Mouse (Mus musculus) yolk sac, embryonic 10.5 days (tissue): Measurements from ENCODE around the gene Eci2.
A peak's percentile ranks its signal among the peaks of the same experiment; 100 is the strongest.
"Not testable (repeated sequence)": the region's sequence is repeated elsewhere in the genome, so short reads cannot be mapped to it uniquely, and the experiment has no call there.

Experiments
- DNase-seq: peaks from one replicate; pipeline ENCODE4 v3.0.0-alpha.2; 2017; ENCODE audit warnings: low spot score

Gene Eci2

DNA sequence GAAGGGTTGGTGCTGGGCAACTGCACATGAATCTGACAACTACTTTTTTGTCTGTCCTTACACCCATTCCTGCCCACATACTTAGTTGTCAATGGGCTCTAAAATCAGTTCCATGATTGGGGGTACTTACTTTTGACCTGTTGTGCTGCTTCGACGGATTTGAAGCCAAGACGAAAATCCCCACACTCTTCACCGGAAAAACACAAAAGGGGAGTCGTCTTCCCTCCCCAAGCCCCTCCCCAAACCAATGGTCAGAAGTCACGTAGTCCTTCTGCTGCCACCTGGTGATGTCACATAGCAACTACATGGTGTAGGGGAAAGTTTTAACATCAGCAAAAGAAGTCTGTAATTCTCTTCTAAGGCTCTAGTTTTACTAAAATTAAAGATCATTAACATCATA, at the start of gene Eci2:
Eci2 (minus strand) TSS at position 218 of the 400 bp plus-strand sequence.
- no peak for DNase-seq

DNA sequence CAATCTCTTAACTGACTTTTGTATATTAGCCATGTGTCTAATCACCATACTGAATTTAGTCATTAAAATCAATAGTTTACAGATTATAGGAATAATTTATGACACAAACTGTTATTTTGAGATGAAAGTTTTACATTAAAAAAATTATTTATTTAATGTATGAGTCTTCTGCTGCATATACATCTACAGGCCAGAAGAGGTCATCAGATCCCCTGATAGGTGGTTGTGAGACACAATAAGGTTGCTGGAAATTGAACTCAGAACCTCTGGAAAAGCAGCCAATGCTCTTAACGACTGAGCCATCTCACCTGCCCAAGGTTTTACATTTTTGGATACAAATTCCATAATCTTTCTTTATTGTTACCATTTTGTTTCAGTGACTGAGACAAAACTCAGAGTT, 48.0 kb upstream of the Eci2 start:
- DNase-seq, result no peak

DNA sequence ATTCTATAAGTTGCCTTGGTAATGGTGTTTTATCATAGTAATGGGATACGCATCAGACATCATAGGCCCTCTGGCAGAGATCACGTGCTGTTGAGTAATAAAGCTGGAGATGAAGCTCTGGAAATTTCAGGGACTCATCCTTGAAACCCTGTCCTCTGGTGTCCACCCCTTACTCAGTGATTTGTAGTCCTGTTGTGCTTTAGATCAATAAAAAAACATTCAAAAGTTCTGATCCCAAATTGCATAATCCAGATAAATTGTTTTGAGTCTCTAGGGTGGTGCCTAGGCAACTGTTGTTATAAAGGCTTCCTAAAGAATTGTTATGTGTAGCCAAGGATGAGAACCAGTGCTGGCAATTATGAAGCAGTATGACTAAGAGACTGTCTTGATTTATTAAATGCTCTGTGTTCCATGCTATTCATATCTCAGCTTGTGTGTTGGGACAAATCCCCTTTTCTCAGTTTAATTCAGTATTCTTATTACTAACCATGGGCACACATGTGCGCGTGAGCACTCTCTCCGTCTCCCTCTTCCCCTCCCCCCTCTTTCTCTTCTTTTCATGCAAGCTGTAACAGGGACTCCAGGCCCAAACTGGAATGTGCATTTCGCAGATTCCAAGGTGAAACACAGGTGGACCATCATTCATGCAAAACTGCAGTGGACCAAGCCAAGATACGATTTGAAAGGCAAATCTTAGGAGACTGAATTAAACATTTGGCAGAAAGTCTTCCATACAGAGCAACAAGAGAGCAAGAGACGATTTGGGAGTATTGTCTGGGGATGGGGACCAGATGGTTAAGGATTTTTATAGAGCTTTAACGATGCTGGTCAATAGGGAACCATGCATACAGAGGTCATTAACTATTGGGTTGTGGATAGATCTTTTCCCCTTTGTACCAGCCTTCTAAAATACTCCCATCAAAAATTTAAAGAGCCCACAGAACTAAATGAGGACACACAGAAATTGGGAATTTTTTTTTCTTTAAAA, 43.9 kb upstream of the Eci2 start:
- DNase-seq, result no peak

DNA sequence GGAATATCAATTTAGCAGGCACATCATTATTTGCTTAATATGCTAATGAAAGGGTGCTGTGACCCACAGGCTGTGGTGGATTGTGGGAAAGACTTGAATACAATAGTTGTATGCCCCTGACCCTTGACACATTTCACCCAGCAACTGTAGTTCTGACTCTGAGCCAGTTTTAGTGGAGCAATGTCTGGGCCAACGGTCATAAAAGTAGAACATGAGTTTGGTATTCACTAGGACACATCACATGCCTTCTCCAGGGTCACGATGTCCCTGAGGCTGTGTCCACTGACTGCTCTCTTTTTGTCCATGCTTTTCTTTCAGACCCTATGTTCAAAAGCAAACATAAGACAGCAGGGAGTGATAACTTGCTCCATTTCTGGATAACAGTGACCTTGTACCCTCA, 40.2 kb upstream of the Eci2 start:
- DNase-seq, result no peak

DNA sequence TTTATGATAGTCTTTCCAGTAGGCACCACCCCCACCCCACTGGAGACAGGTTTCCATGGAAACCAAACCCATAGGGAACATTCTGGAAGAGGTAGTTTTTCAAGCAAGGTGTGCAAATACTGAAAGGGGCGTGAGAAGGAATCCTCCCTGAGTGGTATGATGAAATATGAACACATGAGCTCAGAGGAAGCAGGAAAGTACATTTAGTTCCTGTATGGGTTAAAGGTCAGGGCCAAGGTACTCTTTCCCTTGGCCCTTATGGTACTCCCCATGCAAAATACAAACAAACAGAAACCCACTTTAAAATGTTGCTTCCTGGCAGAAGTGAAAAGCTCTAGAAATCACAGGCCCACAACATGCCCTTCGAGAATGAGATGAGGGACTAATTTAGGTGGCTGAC, 39.1 kb upstream of the Eci2 start:
- DNase-seq, result no peak

DNA sequence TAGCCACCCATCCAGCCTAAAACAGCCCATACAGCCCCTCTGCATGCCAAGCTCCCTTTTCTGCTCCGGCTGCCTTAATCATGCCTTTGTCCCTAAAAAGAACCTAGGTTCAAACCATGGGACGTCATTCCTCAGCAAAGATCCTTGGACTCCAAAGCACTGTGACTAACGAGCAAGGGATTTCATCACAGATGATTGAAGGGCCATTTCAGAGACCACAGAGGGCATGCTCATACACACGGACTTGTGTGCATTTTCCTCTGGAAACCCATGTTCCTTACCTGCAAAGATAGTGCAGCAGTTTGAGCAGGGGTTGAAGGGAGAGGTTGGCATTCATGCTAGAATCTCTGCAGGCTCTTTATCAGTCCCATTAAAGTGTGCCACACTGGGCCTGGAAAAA, 37.5 kb upstream of the Eci2 start:
- no peak for DNase-seq

DNA sequence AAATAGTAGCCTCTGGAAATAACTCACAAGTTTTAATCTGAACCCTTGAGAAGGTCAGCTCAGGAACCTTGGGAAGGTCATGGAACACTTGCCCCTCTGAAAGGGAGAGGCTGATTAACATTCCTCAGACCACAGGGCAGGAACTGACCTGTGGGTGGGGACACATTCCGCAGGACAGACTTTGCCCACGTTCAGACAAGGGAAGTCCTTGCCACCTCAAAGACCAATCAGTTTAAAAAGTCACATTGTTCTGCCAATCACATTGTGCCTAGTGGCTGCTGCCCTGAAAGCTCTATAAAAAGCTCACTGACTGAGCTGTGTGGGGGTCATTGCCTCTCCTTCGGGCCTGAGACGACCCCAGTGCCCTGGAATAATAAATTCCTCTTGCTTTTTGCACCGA, 31.2 kb upstream of the Eci2 start:
- DNase-seq, result no peak

DNA sequence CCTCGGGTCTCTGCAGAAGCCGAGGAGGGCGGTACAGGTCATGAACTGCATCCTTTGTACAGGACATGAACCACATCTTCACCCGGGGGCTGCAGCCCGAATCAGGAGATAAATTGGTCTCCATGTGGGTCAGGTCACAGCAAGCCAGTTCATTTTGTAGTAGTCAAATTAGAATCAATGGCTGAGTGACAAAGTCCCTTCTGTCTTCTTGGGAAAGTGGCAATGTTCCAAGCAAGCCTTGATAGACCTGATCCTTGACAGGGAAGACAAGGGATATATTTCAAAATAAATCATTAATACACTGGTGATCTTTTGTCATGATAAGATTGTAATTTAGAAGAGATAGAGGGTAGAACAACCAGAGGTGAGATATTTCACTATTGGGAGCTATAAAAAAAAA, 9.6 kb upstream of the Eci2 start:
- DNase-seq, result no peak

DNA sequence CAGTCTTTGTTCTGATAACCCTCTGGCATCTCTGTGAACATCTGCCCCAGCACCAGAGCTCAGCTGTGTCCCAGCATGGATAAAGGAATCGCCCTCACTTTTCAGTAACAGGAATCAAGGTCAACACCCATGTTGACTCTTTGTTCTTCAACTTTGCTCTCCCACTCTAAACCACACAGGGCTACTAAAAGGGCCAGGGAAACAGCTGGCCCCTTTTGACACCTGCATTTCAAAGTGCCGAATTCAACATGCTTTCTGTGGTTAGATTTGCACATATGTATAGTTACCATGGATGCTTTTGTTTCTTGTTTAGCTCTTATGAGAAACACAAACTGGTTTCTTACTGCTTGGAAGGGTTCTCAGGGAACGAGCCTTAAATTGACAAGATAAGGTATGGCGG, 8.8 kb upstream of the Eci2 start:
- no peak for DNase-seq

DNA sequence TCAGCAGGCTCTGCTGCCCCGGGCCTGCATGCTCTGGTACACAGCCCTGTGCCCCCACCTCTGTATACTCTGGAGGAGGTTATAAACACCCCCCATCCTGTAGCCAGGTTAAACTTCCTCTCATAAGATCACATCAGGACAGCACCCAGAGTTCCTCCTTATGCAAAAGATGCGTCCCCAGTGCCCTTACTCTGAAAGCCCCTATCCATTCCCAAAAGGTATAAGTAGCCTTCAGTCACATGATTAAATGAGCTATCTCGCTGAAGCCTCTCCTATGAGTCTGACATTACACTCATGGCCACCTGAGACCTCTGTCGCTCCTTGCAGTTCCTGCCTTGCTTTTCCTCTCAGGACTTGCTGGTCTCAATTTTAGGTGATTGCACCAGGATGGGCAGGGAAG, 6.7 kb upstream of the Eci2 start:
- no peak for DNase-seq

DNA sequence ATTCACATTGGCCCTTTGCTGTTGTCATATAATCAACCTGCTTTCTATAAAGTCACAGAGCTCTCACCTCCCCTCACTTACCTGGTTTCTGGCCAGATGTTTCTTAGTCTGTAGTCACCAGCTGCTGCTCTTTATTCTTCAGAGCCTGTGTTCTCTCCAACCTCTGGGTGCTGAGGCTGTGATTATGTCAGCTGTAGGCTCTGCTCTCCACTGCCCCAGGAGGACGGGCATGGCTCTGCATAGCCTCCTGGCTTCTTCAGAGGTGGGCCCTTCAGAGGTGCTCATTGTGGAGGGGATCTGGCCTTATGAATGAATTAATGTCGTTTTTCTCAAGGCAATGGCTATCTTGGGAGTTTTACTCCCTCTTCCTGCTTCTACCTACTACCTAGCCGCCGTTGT, 4.8 kb upstream of the Eci2 start:
- DNase-seq, result no peak

DNA sequence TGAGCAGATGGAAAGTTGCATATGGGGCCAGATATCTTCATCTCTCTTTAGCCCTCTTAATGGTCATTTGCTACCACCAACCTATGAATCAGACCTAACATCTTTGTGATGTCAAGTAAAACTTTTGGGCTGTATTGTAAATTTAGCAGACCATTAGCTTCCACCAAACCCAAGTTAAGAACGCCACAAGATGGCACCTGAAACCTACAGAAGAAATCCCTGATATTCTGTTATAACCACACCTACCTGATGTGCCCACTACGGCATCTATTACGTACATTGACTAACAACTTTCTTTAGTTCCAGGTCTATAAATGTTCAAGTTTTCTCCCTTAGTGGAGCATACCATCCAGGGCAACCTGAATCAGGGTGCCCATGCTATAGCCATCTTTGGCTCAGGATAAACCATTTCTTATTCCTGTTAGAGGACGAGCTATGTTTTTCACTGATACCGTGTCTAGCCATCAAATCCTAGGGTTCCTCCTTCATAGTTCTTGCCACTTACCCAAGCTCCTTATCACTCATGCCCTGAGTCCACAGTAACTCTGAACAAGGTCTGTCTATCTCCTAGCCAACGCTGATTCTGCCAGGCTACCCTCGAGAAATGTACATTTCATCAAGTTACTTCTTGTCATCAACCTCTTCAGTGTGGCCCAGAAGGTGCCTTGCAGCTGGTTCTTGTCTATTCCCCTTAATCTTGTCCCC, 4.2 kb upstream of the Eci2 start:
- DNase-seq, result no peak

DNA sequence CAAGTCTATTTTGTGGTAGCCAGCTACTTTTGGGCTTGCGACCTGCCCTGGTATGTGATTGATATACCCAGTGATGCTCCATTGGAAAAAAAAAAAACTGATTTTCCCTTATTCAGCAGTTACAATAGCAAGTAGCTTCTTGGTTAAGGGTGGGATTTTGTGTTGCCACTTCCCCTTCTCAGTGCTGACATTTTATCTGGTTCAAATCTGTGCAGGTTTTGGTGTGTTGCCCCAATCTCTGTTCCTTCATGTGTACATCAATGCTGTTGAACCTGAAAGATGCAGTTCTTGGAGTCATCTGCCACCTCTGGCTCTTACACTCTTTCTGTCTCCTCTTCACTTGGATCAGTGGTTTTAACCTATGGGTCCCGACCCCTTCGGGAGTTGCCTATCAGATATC, 1.5 kb upstream of the Eci2 start:
- no peak for DNase-seq

DNA sequence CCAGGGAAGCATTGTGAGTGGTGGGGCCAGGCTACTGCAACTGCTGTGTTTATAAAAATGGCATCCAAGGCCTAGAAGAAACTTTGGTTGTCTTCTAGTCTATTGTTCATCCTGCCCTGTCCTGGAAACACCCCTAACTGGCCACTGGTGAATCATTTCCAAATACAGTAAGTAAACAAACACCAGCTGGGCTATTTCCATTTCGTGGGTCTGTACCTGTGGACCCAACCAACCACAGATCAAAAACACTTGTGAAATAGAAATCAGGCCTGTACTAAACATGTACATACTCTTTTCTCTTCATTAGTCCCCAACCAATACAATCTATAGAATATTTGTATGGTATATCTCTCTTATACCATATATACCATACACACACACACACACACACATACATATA, 3.5 kb downstream of the Eci2 start:
- DNase-seq, result not testable (repeated sequence)

DNA sequence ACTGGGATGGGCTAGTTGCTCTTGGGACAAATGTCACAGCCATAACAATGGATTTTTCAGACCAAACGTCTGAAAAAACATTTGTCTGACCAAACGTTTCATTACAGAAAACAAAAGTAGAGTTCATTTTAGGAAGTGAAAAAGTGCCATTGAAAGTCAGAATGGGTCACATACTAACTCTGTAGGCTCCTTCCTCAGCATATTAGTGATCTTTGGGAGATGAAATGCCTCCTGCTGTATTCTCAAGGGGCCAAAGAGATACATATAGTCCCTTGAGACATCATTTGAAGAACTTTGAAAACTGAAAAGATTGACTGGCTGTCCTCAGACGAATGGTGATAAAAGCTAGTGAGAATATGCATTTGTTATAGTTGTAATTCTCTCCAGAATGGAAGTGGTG, 6.5 kb downstream of the Eci2 start:
- no peak for DNase-seq

DNA sequence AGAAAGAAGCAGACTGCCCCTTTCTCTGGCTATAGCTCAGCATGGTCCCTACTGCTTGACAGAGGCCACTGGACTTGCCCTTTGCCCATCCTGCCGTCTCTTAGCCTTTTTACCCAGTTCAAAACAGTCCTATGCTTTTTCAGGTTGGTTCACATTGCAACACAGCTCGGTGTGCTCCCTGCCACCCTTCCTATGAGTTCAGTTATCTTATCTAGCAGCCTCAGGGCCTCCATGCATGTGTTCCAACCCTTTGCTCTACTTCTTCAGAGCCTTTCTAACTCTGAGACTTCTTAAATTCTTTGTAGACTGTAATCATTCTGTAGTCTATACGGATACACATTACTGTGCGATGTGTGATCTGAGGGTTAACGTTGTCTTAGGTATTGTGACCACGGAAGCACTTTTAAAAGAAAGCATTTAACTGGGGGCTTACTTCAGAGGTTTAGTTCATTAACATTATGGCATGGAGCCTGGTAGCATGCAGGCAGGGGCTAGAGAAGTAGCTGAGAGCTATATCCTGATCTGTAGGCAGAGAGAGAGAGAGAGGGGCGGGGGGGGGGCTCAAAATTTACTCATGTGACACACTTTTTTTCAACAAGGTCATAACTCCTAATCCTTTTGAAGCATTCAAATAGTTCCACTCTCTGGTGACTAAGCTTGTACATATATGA, 7.9 kb downstream of the Eci2 start:
- DNase-seq, result no peak

DNA sequence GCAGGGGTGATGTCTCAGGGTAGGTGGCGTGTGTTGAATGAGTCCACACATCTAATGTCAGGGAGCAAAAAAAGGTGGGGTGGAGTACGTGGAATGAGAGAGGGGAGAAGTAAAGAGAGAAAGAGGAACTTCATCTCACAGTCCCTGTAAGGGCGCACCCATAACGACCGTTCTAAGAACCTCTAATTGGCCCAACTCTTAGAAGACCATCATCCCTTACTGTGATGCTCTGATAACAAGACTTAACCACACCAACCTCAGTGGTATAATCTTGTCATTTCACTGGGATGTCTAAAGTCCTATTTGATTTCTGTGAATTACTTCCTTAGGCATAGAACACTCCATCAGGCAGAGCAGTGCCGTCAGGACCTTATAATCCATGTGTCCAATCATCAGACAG, 9.5 kb downstream of the Eci2 start:
- DNase-seq, result no peak

DNA sequence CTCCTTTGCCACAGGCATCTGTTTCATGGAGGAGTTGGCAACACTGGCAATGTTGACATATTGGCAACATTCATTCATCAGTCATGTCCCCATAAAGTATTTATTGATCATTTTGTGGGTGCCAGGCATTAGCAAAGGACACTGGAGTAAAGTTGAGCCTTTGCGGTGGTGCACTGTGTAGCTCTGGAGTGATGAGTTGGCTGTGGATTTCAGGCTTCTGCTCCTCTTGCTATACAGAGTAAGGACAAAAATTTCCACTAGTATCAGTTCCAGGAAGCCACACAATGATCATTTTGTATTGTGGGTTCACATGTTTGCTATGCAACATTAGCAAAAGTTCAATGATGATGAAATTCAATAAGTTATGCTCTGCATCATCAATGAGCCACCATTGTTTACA, 10.8 kb downstream of the Eci2 start:
- no peak for DNase-seq

DNA sequence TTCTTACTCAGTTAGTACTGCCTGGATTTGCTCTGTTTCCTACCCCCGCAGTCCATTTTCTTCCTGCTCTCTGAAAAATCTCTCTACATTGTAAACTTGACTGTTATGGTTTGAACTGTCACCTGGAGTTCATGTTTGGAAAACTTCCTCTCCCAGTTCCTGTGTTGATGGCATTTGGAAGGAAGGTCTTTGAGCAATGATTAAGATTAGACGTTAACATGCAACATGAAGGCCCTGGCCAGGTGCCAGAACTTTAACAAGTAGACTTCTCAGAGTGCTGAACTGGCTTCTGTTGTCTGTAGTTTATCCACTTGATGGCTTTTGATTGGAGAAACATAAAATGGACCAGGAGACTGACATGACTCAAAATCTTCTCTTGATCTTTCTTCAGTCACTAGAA, 31.0 kb downstream of the Eci2 start:
- no peak for DNase-seq

DNA sequence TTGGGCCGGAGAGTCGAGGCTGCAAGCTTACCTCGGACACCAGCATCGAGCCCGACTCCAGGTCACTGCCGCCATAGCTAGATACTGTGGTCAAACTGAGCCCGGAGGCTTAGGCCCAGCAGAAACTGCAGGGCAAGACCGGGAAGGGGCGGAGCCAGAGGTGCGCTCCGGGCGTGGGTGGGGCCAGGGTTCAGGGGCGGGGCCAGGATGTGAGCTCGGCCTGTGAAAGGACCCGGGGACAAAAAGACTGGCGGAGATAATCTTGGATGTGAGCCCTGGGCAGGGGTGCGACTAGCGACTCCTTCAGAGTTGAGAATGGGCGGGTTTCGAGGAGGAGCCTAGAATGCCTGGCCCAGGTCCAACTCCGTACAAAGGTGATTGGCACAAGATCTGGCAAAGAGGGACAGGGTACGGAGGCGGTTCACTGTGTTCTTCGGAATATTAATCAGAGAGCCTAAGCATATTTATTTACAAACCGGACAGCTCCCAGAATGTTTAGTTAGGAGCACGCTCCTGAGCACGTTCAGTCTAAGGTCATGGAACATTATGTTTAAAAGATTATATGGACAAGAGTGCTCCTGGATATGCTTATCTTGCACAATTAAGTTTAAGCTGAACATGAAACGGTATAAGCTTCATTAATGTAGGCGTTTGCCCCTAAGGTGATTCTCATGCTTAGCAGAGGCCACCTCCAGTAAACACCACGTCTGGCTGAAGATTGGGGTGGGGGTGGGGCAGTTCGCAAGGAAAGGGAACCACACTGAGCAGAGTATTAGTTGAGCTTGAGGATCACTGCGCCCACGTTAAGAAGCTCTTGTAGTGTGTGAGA, 32.7 kb downstream of the Eci2 start:
- DNase-seq, result peak; percentile 96

DNA sequence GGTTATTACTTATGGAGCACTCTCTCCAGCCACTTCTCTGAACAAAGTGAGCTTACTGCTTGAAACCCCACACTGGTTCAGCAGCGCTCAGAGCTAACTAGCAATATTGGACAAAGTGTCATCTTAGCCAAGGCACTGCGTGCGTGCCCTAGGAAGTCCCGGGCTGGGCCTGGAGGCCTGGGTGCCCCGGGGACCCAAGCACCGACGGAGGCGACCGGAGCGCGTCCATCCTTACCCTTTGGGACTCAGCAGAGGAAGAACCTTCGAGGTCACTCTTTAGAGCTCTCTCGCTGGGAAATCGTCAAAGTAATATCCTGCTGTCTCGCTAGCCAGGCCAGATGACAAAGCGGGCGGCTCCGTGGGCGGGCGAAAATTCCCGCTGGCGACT, 33.3 kb downstream of the Eci2 start:
- no peak for DNase-seq

DNA sequence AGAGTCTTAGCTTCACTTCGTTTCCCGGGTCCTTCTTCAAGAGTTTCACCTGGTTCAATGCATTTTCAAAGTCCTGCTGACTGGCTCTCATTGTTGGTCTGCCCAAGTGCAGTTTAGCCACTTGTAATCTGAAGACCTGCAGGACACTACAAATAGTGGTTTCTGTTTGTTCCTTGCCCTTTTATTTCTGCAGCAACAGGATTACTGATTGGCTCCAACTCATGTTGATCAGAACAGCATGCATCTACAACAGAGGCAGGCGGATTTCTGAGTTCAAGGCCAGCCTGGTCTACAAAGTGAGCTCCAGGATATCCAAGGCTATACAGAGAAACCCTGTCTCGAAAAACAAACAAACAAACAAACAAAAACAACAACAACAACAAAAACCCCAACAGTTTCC, 33.8 kb downstream of the Eci2 start:
- DNase-seq, result no peak
